Mouse (Mus musculus): ENCODE measurements around the gene Rbms1. TPM values are rescaled to one million over a fixed set of nuclear protein-coding genes. Genes with fewer than 3 reads are reported as not detected.

Rbms1 gene
- total and polyA plus RNA-seq, 3 experiments, result 10.1 to 27.4 TPM; not detected in 1

DNA sequence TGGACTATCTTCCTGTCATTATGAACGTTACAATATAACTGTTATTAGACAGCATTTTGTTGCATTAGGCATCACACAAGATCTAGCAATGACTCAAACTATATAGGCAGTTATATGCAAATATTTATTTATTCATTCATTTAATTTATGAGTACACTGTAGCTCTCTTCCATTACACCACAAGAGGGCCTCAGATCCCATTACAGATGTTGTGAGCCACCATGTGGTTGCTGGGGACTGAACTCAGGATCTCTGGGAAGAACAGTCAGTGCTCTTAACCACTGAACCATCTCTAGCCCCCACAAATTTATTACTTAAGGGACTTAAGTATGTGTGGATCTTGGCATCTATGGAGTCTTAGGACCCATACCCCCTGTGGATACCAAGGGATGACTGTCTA is 214.4 kb downstream of the Rbms1 start (continued):
- no peak for TF ChIP-seq MXI1 (IDR thresholded peaks at IDR 0.05; ENCODE audit: low read depth, low read length)
- peak; percentile 74 for TF ChIP-seq SMC3 (IDR thresholded peaks at IDR 0.05; ENCODE audit: low read depth, low read length)
- 0 out of 2 replicates have a peak, but pooled peaks have one; percentile 28 for TF ChIP-seq MYC (IDR thresholded peaks at IDR 0.05; ENCODE audit: low read depth, low read length)
- TF ChIP-seq JUND (IDR thresholded peaks at IDR 0.05; ENCODE audit: low read depth, low read length), result no peak

DNA sequence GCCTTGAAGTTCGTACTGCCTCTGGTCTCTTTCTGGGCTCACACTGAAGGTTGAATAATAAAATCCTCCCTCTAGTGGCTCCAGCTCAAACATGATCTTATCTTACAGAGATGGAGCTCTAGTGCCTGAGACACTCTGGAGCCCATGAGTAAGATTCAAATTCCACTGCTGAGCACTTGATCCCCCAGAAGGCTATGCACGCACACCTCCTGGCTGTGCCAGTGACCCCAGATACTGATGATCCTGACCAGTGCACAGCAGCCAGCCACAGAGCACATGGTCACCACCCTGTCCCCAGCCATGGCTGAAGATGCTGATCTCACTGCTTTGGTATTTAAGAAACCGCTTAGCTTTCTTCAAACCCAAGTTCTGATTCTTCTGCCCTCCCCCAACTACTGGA is 215.4 kb downstream of the Rbms1 start:
- H3K79me2 ChIP-seq (ENCODE audit: control insufficient read depth, insufficient read depth, low read length, poor library complexity), result no peaks in the 10 kb centered on the region
- TF ChIP-seq TBP (IDR thresholded peaks at IDR 0.05; ENCODE audit: low read depth, low read length), result no peak
- TF ChIP-seq CHD2 (IDR thresholded peaks at IDR 0.05; ENCODE audit: low read length), result no peak
- TF ChIP-seq MEF2A (IDR thresholded peaks at IDR 0.05; ENCODE audit: extremely low read depth, insufficient replicate concordance, low read depth, low read length, poor library complexity, severe bottlenecking), result no peak
- no peak for TF ChIP-seq GABPA (IDR thresholded peaks at IDR 0.05; ENCODE audit: low read depth, low read length)
- TF ChIP-seq MYB (IDR thresholded peaks at IDR 0.05; ENCODE audit: low read depth, low read length), result no peak
- TF ChIP-seq USF1 (IDR thresholded peaks at IDR 0.05; ENCODE audit: low read depth, low read length), result no peak
- TF ChIP-seq UBTF (IDR thresholded peaks at IDR 0.05; ENCODE audit: borderline replicate concordance, insufficient read depth, low read depth, low read length), result no peak
- no peak for TF ChIP-seq EP300 (IDR thresholded peaks at IDR 0.05; ENCODE audit: low read depth in 1 of 2, low read length in 2 of 2)
- no peak for TF ChIP-seq NELFE (IDR thresholded peaks at IDR 0.05; ENCODE audit: low read depth, low read length)
- no peak for TF ChIP-seq POLR2AphosphoS5 (IDR thresholded peaks at IDR 0.05; ENCODE audit: borderline replicate concordance, low read depth, low read length)
- TF ChIP-seq TAL1 (IDR thresholded peaks at IDR 0.05; ENCODE audit: low read length), result no peak
- H3K27ac ChIP-seq (ENCODE audit: control insufficient read depth, low read depth, low read length), result no peak overlapping the region
- DNase-seq (ENCODE audit: low read depth, low spot score), result no peak
- no peak overlapping the region for H3K9ac ChIP-seq (ENCODE audit: control insufficient read depth, low read depth, low read length, poor library complexity, severe bottlenecking)
- H3K4me3 ChIP-seq (ENCODE audit: control insufficient read depth in 1 of 2, insufficient read depth in 1 of 2, low read depth in 2 of 2, low read length in 2 of 2), result no peak overlapping the region
- H3K27me3 ChIP-seq (ENCODE audit: control insufficient read depth in 1 of 2, insufficient read depth in 2 of 2, low read length in 2 of 2), result no peaks in the 10 kb centered on the region
- H3K9me3 ChIP-seq (replicated peaks; ENCODE audit: insufficient read depth, low read length), result no peaks in the 10 kb centered on the region
- no peaks in the 10 kb centered on the region for H3K4me1 ChIP-seq (ENCODE audit: control insufficient read depth in 1 of 2, insufficient read depth in 2 of 2, low read length in 2 of 2)
- no peaks in the 10 kb centered on the region for H3K36me3 ChIP-seq (ENCODE audit: control insufficient read depth in 1 of 2, insufficient read depth in 2 of 2, low read length in 2 of 2)

DNA sequence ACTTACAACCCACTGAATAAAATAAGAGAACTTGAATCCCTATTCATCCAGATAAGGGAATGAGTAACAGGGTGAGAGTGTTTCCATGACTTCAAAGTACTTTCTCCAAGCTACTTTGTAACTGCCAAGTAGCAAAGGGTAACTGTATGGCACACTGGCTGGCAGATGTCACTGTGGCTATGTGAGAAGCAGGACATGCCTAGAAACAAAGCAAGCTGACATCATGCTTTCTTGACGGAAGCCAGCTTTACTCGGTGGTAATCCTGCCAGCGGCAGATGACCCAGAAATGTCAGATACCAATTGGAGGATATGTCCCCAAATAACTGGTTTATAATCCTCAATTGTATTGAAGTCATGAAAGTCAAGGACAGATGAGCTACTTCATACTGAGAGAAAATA is 218.3 kb downstream of the Rbms1 start:
- peaks cover 0 to 5% of the 10 kb centered on the region in 2 experiments; a peak in 2 of 4 replicates for H3K27me3 ChIP-seq (ENCODE audit: control insufficient read depth in 1 of 2, insufficient read depth in 2 of 2, low read length in 2 of 2)
- no peak overlapping the region for H3K4me3 ChIP-seq (ENCODE audit: control insufficient read depth in 1 of 2, insufficient read depth in 1 of 2, low read depth in 2 of 2, low read length in 2 of 2)
- no peaks in the 10 kb centered on the region for H3K4me1 ChIP-seq (ENCODE audit: control insufficient read depth in 1 of 2, insufficient read depth in 2 of 2, low read length in 2 of 2)
- TF ChIP-seq USF2 (IDR thresholded peaks at IDR 0.05; ENCODE audit: borderline replicate concordance in 1 of 2, insufficient read depth in 1 of 2, low read depth in 1 of 2, low read length in 2 of 2), result no peak
- no peak for TF ChIP-seq ELF1 (IDR thresholded peaks at IDR 0.05; ENCODE audit: low read depth, low read length)
- no peak for TF ChIP-seq CHD1 (IDR thresholded peaks at IDR 0.05; ENCODE audit: low read depth, low read length)
- no peak for TF ChIP-seq POLR2AphosphoS2 (IDR thresholded peaks at IDR 0.05; ENCODE audit: low read length)
- no peak for TF ChIP-seq E2F4 (IDR thresholded peaks at IDR 0.05; ENCODE audit: borderline replicate concordance, low read depth, low read length)
- TF ChIP-seq ZNF384 (IDR thresholded peaks at IDR 0.05; ENCODE audit: low read depth, low read length), result no peak
- TF ChIP-seq EP300 (IDR thresholded peaks at IDR 0.05; ENCODE audit: low read depth in 1 of 2, low read length in 2 of 2), result no peak
- TF ChIP-seq ETS1 (IDR thresholded peaks at IDR 0.05; ENCODE audit: low read depth, low read length), result no peak
- no peak for TF ChIP-seq MYC (IDR thresholded peaks at IDR 0.05; ENCODE audit: low read depth, low read length)
- TF ChIP-seq GABPA (IDR thresholded peaks at IDR 0.05; ENCODE audit: low read depth, low read length), result no peak
- no peak for TF ChIP-seq POLR2AphosphoS5 (IDR thresholded peaks at IDR 0.05; ENCODE audit: borderline replicate concordance, low read depth, low read length)
- TF ChIP-seq SIN3A (IDR thresholded peaks at IDR 0.05; ENCODE audit: low read length), result no peak
- TF ChIP-seq RCOR1 (IDR thresholded peaks at IDR 0.05; ENCODE audit: low read depth, low read length), result no peak
- TF ChIP-seq USF1 (IDR thresholded peaks at IDR 0.05; ENCODE audit: low read depth, low read length), result no peak
- no peak for TF ChIP-seq MEF2A (IDR thresholded peaks at IDR 0.05; ENCODE audit: extremely low read depth, insufficient replicate concordance, low read depth, low read length, poor library complexity, severe bottlenecking)
- no peak for TF ChIP-seq KAT2A (conservative IDR thresholded peaks at IDR 0.05; ENCODE audit: low read depth, low read length)
- TF ChIP-seq ZKSCAN1 (IDR thresholded peaks at IDR 0.05; ENCODE audit: low read depth, low read length), result no peak
- no peaks in the 10 kb centered on the region for H3K9me3 ChIP-seq (replicated peaks; ENCODE audit: insufficient read depth, low read length)
- no peaks in the 10 kb centered on the region for H3K36me3 ChIP-seq (ENCODE audit: control insufficient read depth in 1 of 2, insufficient read depth in 2 of 2, low read length in 2 of 2)
- H3K9ac ChIP-seq (ENCODE audit: control insufficient read depth, low read depth, low read length, poor library complexity, severe bottlenecking), result no peak overlapping the region
- DNase-seq (ENCODE audit: low read depth, low spot score), result no peak
- H3K79me2 ChIP-seq (ENCODE audit: control insufficient read depth, insufficient read depth, low read length, poor library complexity), result no peaks in the 10 kb centered on the region
- no peak overlapping the region for H3K27ac ChIP-seq (ENCODE audit: control insufficient read depth, low read depth, low read length)
